Mouse (Mus musculus) cerebellum, adult 2 months (tissue): ENCODE data around the gene Brk1. TPM values are rescaled to one million over a fixed set of nuclear protein-coding genes. Genes with fewer than 3 reads are reported as not detected.

Experiments used
- DNase-seq, 2 experiments: peaks; one replicate each; pipeline ENCODE4 v3.0.0; 2021
- H3K27ac ChIP-seq: fragments of 200-500 bp; 2 replicates; pipeline ENCODE4 v1.5.1; 2012; ENCODE audit warnings: low read length, control low read depth, inconsistent platforms; ENCODE audit not compliant: insufficient read depth
- H3K27me3 ChIP-seq: fragments of 200-500 bp; 2 replicates; pipeline ENCODE4 v1.6.1; 2012; ENCODE audit warnings: inconsistent platforms, mild to moderate bottlenecking, low read length, moderate library complexity; ENCODE audit not compliant: control insufficient read depth, insufficient read depth
- H3K4me1 ChIP-seq: fragments of 200-500 bp; 2 replicates; pipeline ENCODE4 v1.6.1; 2011; ENCODE audit warnings: low read length; ENCODE audit not compliant: control insufficient read depth, insufficient read depth
- H3K4me3 ChIP-seq: fragments of 200-500 bp; replicated peaks from 2 replicates; pipeline ENCODE3; 2011; ENCODE audit warnings: mild to moderate bottlenecking, low read depth, low read length, control low read depth; ENCODE audit not compliant: insufficient read depth
- CTCF ChIP-seq: fragments of 200-500 bp; IDR thresholded peaks from 2 replicates; pipeline ENCODE4 v1.5.1; 2011; ENCODE audit warnings: low read depth, mild to moderate bottlenecking, control low read depth, low read length, moderate library complexity, borderline replicate concordance; ENCODE audit not compliant: insufficient read depth
- POLR2A ChIP-seq: fragments of 200-500 bp; IDR thresholded peaks from 2 replicates; pipeline ENCODE4 v1.6.1; 2011; ENCODE audit warnings: low read length, control low read depth, borderline replicate concordance; ENCODE audit not compliant: insufficient read depth
- WGBS: fragments of 180-500 bp; shearing (Covaris S2); methylation state at CpG from one replicate; pipeline ENCODE4 v1.1.7; 2018; 5-methylcytosine and 5-hydroxymethylcytosine counted together
- polyA plus RNA-seq: library from polyadenylated mRNA; depleted of rRNA; stranded (reverse); fragments of >200 nt; gene quantifications from 2 replicates; pipeline ENCODE4 v1.2.3, GENCODE M21; 2012

Brk1 gene
- polyA plus RNA-seq, 1 experiment, result 238 TPM

DNA sequence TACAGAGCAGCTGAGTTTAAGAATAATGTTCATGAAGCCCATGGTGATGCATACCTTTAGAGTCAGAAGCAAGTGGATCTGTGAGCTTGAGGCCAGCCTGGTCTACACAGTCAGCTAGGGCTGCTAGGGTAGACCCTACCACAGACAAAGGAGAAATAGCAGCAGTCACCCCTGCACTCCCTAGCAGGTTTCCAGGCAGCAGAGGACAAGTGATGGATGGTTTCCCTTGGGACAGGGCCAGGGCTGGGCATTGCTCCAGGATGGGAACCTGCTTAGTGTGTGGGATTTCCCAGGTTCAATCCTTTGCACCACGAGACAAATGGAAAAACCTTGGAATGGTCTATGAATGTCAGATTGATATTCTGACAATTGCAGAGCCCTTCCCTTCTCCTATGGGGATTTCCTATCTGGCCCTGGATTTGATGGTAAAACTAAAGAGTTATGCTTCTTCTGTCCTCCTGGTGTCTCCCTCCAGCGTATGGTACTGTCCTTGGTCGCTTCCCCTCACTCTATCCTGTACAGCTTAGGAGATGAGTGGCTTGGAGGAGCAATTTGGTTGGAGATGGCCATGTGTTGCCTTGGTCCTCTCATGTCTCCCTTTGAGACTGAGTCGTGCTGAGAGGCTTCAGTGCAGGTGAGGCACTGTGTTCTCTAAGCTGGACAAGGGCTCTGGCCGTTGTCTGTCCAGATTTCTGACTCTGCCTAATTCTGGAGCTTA is 17.9 kb upstream of the Brk1 start:
- no peak for TF ChIP-seq CTCF
- TF ChIP-seq POLR2A, result no peak
- no peak overlapping the region for H3K27ac ChIP-seq
- H3K4me3 ChIP-seq, result no peak overlapping the region
- no peaks in the 10 kb centered on the region for H3K4me1 ChIP-seq
- DNase-seq, result peak; percentile 9 to 17
- H3K27me3 ChIP-seq, result no peaks in the 10 kb centered on the region
- 51% methylated on average over 5 of the region's 5 CpGs for WGBS

DNA sequence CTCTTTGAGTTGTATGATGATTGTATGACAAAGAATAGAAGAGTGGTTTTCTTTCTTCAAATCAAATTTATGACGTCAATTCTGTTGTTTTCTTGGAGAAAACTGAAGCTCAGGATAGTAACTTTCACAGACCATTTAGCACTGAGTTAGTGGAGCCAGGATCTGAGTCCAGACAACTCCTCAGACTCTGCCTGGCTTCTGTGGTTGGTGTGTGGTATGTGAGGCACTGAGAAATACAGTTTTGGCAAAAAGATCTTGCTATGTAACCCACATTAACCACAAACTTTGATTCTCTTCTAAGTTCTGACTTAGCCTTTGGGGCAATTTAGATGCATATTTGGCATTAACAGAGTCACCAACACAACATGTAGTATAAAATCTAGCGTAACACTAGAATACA is 11.9 kb upstream of the Brk1 start:
- H3K4me1 ChIP-seq, result no peaks in the 10 kb centered on the region
- H3K4me3 ChIP-seq, result no peak overlapping the region
- 100% methylated on average over 2 of the region's 2 CpGs for WGBS
- no peaks in the 10 kb centered on the region for H3K27me3 ChIP-seq
- TF ChIP-seq CTCF, result no peak
- no peak for TF ChIP-seq POLR2A
- no peak overlapping the region for H3K27ac ChIP-seq
- no peak for DNase-seq

DNA sequence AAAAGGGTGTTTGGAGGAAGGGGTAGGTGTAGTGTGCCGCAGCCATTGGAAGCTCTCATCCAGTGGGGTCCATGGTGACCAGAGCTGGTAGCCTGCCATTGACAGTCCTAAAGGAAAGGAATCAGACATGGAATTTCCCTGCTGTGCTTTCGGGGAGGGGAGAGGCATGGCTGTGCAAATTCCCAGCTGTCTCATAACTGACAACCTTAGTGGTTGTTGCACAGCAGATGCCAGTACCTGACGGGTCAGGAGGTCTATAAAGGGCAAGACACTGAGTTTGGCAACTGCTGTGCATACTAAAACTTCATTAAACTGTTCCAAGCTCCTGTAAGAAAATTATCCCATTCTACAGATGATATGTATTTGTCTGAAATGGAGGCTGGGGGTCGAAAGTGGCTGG is 6.6 kb upstream of the Brk1 start:
- DNase-seq, result no peak
- Histone ChIP-seq H3K27ac (no peak overlapping the region), H3K4me1 (no peaks in the 10 kb centered on the region), H3K4me3 (no peak overlapping the region), H3K27me3 (no peaks in the 10 kb centered on the region)
- 86% methylated on average over 4 of the region's 4 CpGs for WGBS
- TF ChIP-seq CTCF, result no peak
- no peak for TF ChIP-seq POLR2A

DNA sequence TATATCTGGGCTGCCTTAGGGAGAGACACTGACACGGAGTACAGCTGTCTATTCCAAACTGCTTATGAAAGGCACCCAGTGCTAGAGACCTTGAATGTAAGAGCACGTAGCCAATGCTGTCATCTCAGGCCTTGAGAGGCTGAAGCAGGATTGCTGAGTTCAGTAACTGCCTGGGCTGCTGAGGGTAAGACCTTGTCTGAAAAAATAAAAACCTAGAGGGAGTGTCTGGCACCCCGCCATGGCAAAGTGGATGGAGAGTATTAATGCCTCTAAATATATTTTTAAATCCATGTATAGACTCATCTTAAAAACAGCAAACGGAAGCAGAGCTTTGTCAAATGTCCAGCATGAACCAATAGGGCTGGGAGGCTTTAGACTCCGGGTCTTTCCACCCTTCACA is 4.7 kb upstream of the Brk1 start:
- Histone ChIP-seq H3K4me3 (no peak overlapping the region), H3K27me3 (no peaks in the 10 kb centered on the region), H3K27ac (no peak overlapping the region), H3K4me1 (no peaks in the 10 kb centered on the region)
- WGBS, result 74% methylated on average over 5 of the region's 5 CpGs
- TF ChIP-seq POLR2A (no peak), CTCF (no peak)
- DNase-seq, result no peak

DNA sequence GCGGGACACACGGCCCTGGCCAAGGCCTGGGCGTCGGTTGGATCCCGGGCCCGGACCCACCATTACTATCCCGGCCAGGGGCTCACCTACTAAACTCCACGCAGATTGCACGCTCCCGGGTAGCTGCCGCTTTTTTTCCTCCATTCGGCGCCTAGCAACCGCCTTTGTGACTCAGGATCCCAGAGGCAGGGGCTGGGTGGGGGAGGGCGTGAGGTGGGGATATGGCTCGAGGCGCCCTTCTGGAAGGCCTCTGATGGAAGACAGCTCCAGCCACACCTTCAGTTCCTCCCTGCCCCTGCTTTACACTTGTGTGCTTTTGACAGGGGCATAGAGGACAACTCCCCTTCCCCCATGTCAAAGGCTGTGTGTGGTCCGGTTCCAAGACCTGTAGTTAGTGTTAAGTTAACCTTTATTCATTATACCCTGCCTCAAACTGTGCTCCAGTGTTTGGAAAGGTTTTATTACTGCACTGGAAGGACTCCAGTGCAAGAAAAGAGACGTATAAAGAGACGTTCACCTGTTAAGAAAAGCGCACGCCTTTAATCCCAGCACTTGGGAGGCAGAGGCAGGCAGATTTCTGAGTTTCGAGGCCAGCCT is 3.9 kb upstream of the Brk1 start, which contains the start of gene Fancd2os:
TSS of gene Fancd2os (minus strand) at position 173 of the 597 bp plus-strand sequence.
- no peak for DNase-seq
- WGBS, result 44% methylated on average over 23 of the region's 23 CpGs
- Histone ChIP-seq H3K27ac (no peak within 1 kb of the TSS), H3K27me3 (no peaks in the 10 kb centered on the region), H3K4me1 (no peaks in the 10 kb centered on the region), H3K4me3 (no peak within 1 kb of the TSS)
- TF ChIP-seq CTCF, result no peak
- TF ChIP-seq POLR2A, result no peak

DNA sequence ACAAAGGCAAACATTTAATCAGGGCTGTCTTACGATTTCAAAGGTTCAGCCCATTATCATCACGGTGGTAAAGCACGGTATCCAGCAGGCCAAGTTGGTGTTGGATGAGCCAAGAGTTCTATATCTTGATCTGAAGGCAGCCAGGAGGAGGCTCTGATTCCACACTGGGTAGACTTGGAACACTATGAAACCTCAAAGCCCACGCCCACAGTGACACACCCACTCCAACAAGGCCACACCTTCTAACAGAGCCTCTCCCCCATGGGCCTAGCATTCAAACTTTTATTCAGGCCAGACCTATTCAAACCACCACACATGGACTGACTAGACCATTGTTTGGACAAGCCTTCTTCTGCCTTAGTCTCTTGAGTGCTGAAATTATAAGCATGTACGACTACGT is 1.8 kb upstream of the Brk1 start:
- H3K4me3 ChIP-seq, result no peak overlapping the region
- no peak for TF ChIP-seq POLR2A
- no peak for TF ChIP-seq CTCF
- WGBS, result 91% methylated on average over 6 of the region's 6 CpGs
- peaks cover 2% of the 10 kb centered on the region for H3K4me1 ChIP-seq
- no peak for DNase-seq
- no peak overlapping the region for H3K27ac ChIP-seq
- no peaks in the 10 kb centered on the region for H3K27me3 ChIP-seq

DNA sequence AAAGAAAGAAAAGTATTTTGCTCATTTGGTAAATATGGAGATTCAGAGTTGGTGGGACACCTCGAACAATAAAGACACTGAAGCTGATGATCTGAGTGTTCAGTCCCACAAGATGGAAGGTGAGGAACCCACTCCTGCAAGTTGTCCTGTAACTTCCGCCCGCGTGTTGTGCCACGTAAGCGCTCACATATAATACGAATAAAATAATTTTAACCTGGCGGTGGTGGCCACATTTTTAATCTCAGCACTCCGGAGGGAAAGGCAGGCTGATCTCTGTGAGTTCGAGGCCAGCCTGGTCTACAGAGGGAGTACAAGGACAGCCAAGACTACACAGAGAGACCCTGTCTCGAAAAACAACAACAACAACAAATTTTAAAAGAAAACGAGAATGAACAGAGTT is 579 bp upstream of the Brk1 start:
- Histone ChIP-seq H3K27me3 (no peaks in the 10 kb centered on the region), H3K4me3 (peak overlapping the region; percentile 79), H3K27ac (peak overlapping the region; percentile 50; the same call in 1 of the 2 replicates), H3K4me1 (peaks cover 2% of the 10 kb centered on the region)
- no peak for TF ChIP-seq CTCF
- no peak for TF ChIP-seq POLR2A
- 54% methylated on average over 12 of the region's 12 CpGs for whole genome bisulfite sequencing
- no peak for DNase-seq

DNA sequence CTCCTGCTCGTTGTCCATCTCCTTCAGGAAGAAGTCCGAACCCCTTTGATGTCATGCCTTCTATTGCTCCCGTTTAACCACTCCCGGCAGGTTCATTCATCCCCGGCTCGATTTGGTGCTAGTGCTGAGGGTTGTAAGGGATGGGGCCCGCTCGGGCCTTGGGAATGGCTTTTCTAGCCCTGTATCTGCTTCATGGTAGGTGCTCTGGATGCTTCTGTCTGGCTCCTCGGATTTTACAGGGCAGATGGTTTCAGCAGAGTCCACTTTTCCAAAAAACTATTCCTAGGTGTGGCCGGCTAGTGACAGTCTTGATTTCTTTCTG is 613 bp downstream of the Brk1 start:
- 2% methylated on average over 10 of the region's 10 CpGs for WGBS
- H3K4me1 ChIP-seq, result peaks cover 2% of the 10 kb centered on the region
- DNase-seq, result no peak

More for the DNA sequence above, 613 bp downstream of the Brk1 start:
- TF ChIP-seq POLR2A, result no peak
- no peak for TF ChIP-seq CTCF
- Histone ChIP-seq H3K27ac (peak overlapping the region; percentile 61), H3K27me3 (no peaks in the 10 kb centered on the region), H3K4me3 (peak overlapping the region; percentile 79)
